Mouse (Mus musculus) spleen, adult 12 weeks (tissue): ENCODE data around the gene Upb1.
"Not testable (repeated sequence)": the region's sequence is repeated elsewhere in the genome, so short reads cannot be mapped to it uniquely, and the experiment has no call there.

ENCODE experiments used
- DNase-seq: peaks from one replicate; pipeline ENCODE4 v3.0.0; 2022; ENCODE audit warnings: low spot score

Gene Upb1

GRCm38 (mm10) chr10:75400958-75401357 lies at the start of gene Upb1:
TSS of gene Upb1 (plus strand) at chr10:75401115.
- no peak for DNase-seq

DNA sequence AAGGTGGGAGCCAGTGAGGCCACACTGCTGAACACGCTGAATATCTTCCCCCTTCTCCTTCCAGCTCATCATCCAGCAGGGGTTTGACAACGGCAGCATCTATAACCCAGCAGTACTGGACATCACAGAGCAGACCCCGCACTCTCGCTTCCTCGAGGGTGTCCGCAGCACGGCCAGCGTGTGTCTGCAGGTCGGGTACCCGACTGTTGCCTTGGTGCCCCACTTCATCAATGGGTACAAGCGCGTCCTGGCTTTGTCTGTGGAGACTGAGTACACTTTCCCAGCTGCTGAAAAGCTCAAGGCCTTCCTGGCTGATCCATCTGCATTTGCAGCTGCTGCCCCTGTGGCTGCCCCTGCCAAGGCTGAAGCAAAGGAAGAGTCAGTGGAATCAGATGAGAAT lies 48.4 kb upstream of the Upb1 start:
- DNase-seq = no peak

DNA sequence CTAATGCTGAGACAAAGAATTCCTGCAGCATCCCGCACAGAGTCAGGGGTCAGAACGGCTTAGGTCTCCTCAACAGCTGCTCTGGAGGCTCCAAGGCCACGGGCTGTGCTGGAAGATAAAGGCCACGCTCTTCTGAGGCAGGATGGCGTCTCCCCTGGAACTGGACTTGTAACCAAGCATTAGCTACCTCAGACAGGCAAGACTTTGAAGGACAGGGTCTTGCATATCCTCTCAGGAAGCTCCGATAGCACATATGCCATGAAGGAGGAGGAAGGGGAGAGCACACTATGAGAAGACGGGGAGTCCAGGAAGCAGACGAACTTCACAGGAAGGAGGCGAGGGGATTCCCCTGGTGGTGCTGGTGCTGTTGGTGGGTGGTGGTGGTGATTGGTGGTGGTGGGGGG lies 47.1 kb upstream of the Upb1 start:
- DNase-seq = not testable (repeated sequence)

DNA sequence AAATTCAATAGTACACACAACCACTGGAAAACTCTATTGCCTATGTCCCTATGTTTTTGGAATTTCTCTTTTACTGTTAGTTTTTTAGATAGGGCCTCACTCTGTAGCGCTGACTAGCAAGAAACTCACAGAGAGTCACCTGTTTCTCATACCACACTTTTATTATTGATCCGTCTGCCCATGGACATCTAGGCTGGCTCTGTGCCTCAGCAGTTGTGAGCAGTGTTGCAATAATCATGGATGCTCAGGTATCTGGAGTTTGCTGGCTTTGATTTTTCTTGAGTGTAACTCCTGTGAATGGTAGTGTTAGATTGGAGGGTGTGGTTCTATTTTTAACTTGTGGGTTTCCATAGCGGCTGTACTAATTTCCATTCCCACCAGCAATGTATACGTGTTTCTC lies 45.6 kb upstream of the Upb1 start:
- no peak for DNase-seq

DNA sequence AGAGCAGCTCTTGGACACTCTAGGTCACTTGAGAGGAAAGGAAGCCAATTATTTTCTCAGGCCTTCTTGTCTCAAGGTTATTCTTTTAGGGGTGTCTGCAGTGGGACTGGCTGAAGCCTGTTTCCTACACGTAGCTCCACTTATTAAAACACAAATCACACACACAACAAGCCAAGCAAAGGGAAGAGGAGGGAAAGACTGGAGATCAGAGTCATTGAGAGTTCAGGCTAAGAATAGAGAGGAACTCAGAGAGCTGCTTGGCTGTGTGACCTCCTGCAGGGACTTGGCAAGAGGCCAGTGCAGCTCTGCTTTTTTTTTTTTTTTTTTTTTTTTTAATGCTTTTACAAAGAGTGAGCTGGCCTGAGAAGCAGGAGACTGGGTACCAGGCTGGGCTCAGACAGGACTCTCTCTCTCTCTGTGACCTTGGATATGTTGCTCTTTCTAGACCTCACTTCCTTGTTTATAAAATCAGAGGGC lies 36.7 kb upstream of the Upb1 start:
- DNase-seq = not testable (repeated sequence)

DNA sequence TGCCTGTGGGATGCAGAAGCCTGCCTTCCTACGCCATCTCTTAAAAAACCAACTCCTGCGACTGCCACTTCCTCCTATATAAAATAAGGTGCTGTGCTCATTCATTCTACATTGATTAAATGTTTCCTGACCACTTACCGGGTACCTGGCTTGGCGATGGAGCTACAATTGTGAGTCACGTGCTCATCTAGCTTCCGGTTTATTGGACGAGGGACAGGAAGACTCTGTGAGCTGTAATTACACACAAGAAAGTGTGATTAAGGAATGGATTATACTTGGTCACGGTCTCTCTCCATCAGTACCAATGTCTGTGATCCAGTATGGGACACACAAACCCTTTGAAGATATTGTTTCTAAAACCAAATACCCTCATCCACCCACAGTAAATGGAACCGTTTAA lies 36.1 kb upstream of the Upb1 start:
- no peak for DNase-seq

DNA sequence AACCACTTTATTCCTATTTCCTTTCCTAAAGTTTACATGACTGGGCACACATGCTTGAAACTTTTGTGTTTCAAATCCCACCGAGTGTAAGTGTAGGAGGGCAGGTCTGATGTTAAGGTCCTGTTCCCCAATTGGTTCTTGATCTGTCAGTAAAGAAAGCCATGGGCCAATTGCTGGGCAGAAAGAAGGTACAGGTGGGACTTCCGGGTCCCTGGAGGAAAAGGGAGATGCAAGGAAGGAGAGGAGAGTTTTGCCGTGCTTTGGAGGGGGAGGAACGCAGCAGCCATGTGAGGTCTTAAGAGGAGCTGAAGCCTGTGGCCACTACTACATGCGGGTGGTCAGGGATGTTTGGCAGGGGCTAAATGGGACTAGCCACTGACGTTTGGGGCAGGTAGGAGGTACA lies 35.7 kb upstream of the Upb1 start:
- DNase-seq = no peak

DNA sequence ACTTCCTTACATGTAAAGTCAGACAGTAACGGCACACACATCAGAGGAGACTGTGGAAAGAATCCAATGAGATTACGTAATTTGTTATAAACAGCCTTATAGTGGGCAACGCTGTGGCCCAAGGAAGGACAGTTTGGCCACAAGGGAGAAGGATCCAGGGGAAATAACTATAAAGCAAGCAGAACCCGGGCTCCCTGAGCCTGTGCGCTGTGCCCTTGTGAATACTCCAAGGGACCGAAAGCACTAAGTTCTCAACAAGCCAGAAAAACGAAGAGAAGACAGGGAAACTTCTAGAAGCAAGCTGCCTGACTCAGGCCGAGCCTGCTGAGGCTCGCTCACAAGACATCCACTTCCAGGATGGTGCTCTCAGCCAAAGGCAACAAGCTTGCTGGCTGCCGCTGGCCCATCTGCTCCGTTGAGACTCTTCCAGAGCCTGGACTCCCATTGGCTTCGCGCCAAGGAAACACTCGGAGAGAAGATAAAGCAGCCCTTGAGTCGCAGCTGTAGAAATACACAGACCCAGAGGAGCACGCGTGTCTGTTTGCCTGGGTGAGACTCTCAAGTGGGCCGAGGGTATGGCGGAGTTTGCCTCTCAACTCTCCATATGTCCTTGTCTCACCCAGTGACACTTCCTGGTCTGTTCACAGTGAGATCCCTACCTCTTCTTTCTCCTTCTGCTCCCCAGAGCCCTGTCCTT lies 27.1 kb upstream of the Upb1 start:
- not testable (repeated sequence) for DNase-seq

DNA sequence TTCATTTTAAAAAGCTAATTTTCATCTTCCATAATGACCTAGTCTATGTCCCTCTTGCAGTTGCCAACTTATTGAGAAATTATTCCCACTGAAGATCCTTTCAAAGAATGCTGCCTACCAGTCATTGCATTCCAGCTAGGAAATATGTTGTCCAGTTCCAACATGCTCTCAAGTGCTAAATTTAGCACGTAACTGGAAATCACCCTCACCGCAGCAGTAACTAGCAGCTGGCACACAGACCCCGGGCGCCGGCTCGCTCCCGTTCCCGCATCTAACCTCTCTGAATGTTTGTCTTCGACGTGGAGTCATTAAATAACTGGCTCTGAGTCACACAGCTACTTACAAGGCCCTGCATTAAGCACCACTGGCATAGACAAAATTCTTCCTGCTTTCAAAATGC lies 22.2 kb upstream of the Upb1 start:
- no peak for DNase-seq

- no peak for DNase-seq
These were observed 10.8 kb upstream of the Upb1 start for GRCm38 (mm10) chr10:75390156-75390555.

DNA sequence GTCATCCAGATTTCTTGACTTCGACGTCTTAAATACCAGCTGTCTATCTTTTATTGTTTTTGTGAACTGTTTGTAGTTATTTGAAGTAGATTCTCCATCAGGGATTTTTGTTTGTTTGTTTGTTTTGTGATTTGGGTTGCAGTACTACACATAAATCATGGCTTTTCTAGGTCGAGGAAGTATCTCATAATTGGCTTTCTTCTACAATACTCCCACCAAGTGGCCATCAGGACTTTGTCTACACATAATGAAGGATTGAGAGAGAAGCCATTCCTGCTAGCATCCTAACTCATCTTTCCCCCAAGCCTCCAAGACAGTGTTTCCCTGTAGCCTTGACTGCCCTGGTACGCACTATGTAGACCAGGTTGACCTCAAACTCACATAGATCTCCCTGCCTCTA lies 10.1 kb upstream of the Upb1 start:
- no peak for DNase-seq

DNA sequence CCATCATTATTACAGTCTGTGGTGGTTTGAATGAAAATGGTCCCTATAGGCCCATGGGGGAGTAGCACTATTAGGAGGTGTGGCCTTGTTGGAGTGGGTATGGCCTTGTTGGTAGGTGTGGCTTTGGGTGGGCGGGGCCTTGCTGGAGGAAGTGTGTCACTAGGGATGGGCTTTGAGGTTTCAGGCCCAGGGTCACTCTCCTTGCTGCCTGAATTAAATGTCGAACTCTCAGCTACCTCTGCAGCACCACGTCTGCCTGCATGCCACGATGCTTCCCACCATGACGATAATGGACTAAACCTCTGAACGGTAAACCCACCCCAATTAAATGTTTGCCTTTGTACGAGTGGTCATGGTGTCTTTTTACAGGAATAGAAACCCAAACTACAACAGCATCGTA lies 6.1 kb upstream of the Upb1 start:
- no peak for DNase-seq

DNA sequence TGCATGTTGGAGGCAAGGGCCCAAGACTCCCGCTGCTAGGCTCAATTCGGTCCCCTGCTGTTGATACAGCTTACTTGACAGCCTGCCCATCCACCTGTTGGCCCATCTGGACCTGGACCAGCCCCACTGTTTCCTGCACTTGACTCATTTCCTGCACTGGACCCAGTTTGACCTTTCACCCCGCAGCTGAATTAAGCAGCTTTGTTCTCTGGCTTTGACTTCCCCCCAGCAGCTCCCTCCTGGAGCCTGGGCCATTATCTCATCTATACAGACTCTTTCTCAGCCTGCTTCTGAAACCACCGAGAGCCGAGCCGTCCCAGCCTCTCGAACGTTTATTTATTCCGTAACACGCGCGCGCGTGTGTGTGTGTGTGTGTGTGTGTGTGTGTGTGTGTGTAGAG lies 3.9 kb upstream of the Upb1 start:
- DNase-seq = no peak

- DNase-seq = no peak
These were observed 5.0 kb downstream of the Upb1 start for GRCm38 (mm10) chr10:75405916-75406315.

GRCm38 (mm10) chr10:75406755-75407154 lies 5.8 kb downstream of the Upb1 start:
- no peak for DNase-seq

GRCm38 (mm10) chr10:75407741-75408140 lies 6.8 kb downstream of the Upb1 start:
- no peak for DNase-seq

- not testable (repeated sequence) for DNase-seq
These were observed 10.6 kb downstream of the Upb1 start for GRCm38 (mm10) chr10:75411343-75412113.

- no peak for DNase-seq
These were observed 11.5 kb downstream of the Upb1 start for GRCm38 (mm10) chr10:75412114-75413103.

DNA sequence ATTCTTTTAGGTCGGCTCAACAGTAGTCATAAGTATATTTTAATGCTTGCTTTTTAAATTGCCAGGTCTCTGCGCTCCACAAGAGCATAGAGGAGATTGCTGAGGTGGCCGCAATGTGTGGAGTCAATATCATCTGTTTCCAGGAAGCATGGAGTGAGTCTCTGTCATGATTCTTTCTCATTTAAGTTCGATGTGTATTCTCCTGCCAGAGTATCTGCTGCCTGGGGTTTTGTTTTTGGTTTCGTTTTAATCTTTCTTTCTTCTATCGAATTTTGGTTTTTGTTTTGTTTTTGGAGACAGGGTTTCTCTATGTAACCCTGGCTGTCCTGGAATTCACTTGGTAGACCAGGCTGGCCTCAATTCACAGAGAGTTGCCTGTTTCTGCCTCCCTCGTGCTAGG lies 14.0 kb downstream of the Upb1 start:
- DNase-seq = no peak

DNA sequence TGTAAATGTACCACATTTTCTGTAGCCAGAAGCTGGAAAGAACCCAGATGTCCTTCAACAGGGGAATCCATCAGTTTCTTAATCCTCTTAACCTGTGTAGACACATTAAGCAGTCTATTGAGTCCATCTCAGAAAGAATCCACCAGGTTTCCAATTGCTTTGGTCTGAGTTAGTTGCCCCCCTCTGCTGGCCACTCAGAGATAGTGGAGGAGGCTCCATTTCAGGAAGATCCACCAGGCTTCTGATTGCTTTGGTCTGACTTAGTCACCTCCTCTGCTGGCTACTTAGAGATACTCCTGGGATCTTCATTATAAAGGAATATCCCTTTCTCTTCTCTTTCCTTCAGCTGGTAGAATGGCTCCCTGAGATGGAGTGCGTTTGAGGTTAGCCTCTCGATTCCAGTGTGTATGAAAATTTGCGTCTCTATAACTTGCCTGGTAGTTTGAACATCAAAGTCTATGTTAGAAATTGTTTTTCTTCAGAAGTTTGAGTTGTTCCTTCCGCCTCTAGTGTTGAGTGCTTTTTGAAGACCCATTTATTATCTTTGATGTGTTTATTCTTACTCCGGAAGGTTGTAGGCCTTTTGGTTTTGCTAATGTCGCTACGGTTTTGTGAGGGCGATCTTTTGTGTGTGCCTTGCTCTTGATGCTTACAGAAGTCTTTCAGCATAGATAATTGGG lies 16.6 kb downstream of the Upb1 start:
- no peak for DNase-seq

DNA sequence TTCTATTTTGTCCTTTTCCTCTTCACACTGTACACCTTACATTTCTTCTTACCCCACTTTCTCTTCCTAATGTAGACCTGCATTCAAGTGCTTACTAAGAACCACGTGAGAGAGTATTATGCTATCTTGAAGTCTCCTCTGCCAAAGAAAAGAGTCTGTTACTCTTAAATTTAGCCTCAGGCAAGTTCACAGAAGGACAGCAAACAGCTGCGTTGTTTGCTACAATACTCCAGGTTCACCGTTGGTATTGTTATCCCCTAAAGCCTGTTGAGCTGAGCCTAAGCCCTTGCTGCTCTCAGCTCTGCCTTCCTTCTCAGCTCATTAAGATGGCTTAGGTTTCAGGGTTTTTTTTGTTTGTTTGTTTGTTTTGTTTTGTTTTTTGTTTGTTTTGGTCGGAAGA lies 17.8 kb downstream of the Upb1 start:
- no peak for DNase-seq

DNA sequence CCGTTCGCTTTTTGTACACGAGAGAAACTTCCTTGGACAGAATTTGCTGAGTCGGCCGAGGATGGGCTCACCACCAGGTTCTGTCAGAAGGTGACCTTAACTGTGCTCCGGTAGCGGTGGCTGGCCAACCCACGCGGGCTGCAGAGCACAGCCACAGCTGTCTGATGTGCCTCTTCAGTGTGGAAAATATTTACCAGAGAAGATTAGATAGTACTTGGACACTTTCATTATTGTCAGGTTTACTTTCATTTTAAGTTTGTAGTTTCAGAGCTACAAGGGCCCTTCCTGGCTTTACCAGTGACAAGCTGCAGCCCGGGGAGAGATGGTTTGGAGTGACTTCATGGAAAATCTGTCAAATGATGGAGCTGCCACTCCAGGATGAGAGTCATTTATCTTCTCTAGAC lies 23.6 kb downstream of the Upb1 start:
- no peak for DNase-seq
